8 mouse cellular contexts compared by ENCODE assay signal in genomic region chr10:78463769-78464167, GRCm38 (mm10). TPM values are rescaled to one million over a fixed set of nuclear protein-coding genes. Genes with fewer than 3 reads are reported as not detected.
DNase-seq lines count a peak whose midpoint lies in the region; ATAC-seq and TF ChIP-seq lines count a peak whose summit lies in the region.

No protein-coding gene starts in this region.

- ATAC-seq in forebrain, postnatal 0 days = no peak
- ATAC-seq in liver, embryonic 14.5 days (ENCODE audit: insufficient read depth) = no peak

- peak overlapping the region; percentile 93 for H3K4me3 ChIP-seq in gastrocnemius, adult 2 months
- peak overlapping the region; percentile 88 for H3K4me3 ChIP-seq in E14TG2a.4 (replicated peaks; ENCODE audit: low read length)
- peak overlapping the region; percentile 71 for H3K4me3 ChIP-seq in forebrain, postnatal 0 days (ENCODE audit: low read depth, low read length)
- peak overlapping the region; percentile 60 to 66; a peak in 2 of 4 replicates for H3K4me3 ChIP-seq in liver, embryonic 14.5 days (ENCODE audit: insufficient read depth in 1 of 2, low read depth in 2 of 2, low read length in 2 of 2)

- H3K27ac ChIP-seq in gastrocnemius, adult 2 months = peak overlapping the region; percentile 95
- H3K27ac ChIP-seq in forebrain, postnatal 0 days (ENCODE audit: low read depth, low read length) = no peak overlapping the region
- no peak overlapping the region for H3K27ac ChIP-seq in liver, embryonic 14.5 days

- no peak for DNase-seq in gastrocnemius, adult 2 months
- DNase-seq in gastrocnemius, adult 18-20 months (ENCODE audit: low spot score) = no peak
- no peak for DNase-seq in forebrain, postnatal 0 days
- no peak for DNase-seq in liver, embryonic 14.5 days (ENCODE audit: low read depth in 3 of 3, low spot score in 3 of 3)
- no peak for DNase-seq in adrenal gland, postnatal 25 days
- no peak for DNase-seq in gastrocnemius, postnatal 25 days
- DNase-seq in cerebellum, postnatal 10 days = no peak

- H3K36me3 ChIP-seq in E14TG2a.4 (ENCODE audit: insufficient read depth, low read length) = no peaks in the 10 kb centered on the region; the same call in 1 of the 2 replicates
- H3K36me3 ChIP-seq in forebrain, postnatal 0 days (ENCODE audit: insufficient read depth) = no peaks in the 10 kb centered on the region
- H3K36me3 ChIP-seq in liver, embryonic 14.5 days (replicated peaks; ENCODE audit: control insufficient read depth, insufficient read depth, low read depth) = no peaks in the 10 kb centered on the region

- H3K4me2 ChIP-seq in forebrain, postnatal 0 days (ENCODE audit: low read depth) = peak overlapping the region; percentile 99
- peak overlapping the region; percentile 79 for H3K4me2 ChIP-seq in liver, embryonic 14.5 days (ENCODE audit: low read depth)

- 82% methylated on average over 3 of the region's 3 CpGs for WGBS in forebrain, postnatal 0 days
- WGBS in liver, embryonic 14.5 days (ENCODE audit: insufficient replicate concordance) = 54% methylated on average over 3 of the region's 3 CpGs

- H3K27me3 ChIP-seq in E14TG2a.4 (ENCODE audit: insufficient read depth, low read length) = peaks cover 61% of the 10 kb centered on the region
- no peaks in the 10 kb centered on the region for H3K27me3 ChIP-seq in forebrain, postnatal 0 days (ENCODE audit: insufficient read depth, low read length)
- no peaks in the 10 kb centered on the region for H3K27me3 ChIP-seq in liver, embryonic 14.5 days (ENCODE audit: control insufficient read depth, insufficient read depth, low read length)

- intact Hi-C loops in gastrocnemius, adult 2 months (cut with DNase I) = loop anchor here (10.0 kb wide), 1 partner anchor 111 kb away; the partner anchor contains the start of gene Ilvbl

- H3K4me1 ChIP-seq in E14TG2a.4 (replicated peaks; ENCODE audit: low read depth, low read length) = peaks cover 62% of the 10 kb centered on the region
- peaks cover 5% of the 10 kb centered on the region; the same call in 1 of the 2 replicates for H3K4me1 ChIP-seq in forebrain, postnatal 0 days (ENCODE audit: insufficient read depth)
- peaks cover 0 to 8% of the 10 kb centered on the region in 2 experiments; a peak in 1 of 4 replicates for H3K4me1 ChIP-seq in liver, embryonic 14.5 days (replicated peaks; ENCODE audit: control insufficient read depth in 2 of 2, insufficient read depth in 2 of 2, low read length in 1 of 2)

- TF ChIP-seq EP300 in liver, embryonic 14.5 days (IDR thresholded peaks at IDR 0.05; ENCODE audit: low read depth) = no peak

- peak overlapping the region; percentile 73; the same call in 1 of the 2 replicates for H3K9ac ChIP-seq in forebrain, postnatal 0 days
- no peak overlapping the region for H3K9ac ChIP-seq in liver, embryonic 14.5 days (replicated peaks)

- H3K9me3 ChIP-seq in E14TG2a.4 (ENCODE audit: low read length) = no peaks in the 10 kb centered on the region
- H3K9me3 ChIP-seq in forebrain, postnatal 0 days (ENCODE audit: low read length) = no peaks in the 10 kb centered on the region
- no peaks in the 10 kb centered on the region for H3K9me3 ChIP-seq in liver, embryonic 14.5 days (ENCODE audit: control insufficient read depth, low read length)

- TF ChIP-seq CTCF in gastrocnemius, adult 2 months (IDR thresholded peaks at IDR 0.05) = no peak
- TF ChIP-seq CTCF in E14TG2a.4 (conservative IDR thresholded peaks at IDR 0.05; ENCODE audit: low read length) = no peak
- no peak for TF ChIP-seq CTCF in forebrain, postnatal 0 days (IDR thresholded peaks at IDR 0.05; ENCODE audit: low read depth)
- no peak for TF ChIP-seq CTCF in liver, embryonic 14.5 days (IDR thresholded peaks at IDR 0.05; ENCODE audit: low read depth)

RNA-seq across cellular contexts. Expression of gene Pdxk, which starts 1.0 kb away (rescaled TPM):
- total RNA-seq in gastrocnemius, adult 2 months (2021) = 10 to 100 TPM in 1 of 2 experiments, 1 to 10 TPM in 1; 5.1 to 10.4 TPM
- total RNA-seq in gastrocnemius, adult 18-20 months (2021) = 1 to 10 TPM; 6.2 to 7.1 TPM
- 30.5 and 43.6 TPM in 2 replicates for total RNA-seq in forebrain, postnatal 0 days (2014; rRNA removed)
- 20.0 and 30.7 TPM in 2 replicates for polyA plus RNA-seq in forebrain, postnatal 0 days (2015; fragmentation: Nextera tagmentation; extraction: Ambion mirVana)
- 2.9 TPM in 2 replicates for polyA plus RNA-seq in liver, embryonic 14.5 days (2012; rRNA removed)
- 3.2 and 3.3 TPM in 2 replicates for polyA plus RNA-seq in liver, embryonic 14.5 days (2014; fragmentation: Nextera tagmentation; extraction: Ambion mirVana)
- total RNA-seq in adrenal gland, postnatal 25 days (2021) = 23.2 and 24.1 TPM in 2 replicates
- 1 to 10 TPM; 7.6 to 7.7 TPM for total RNA-seq in gastrocnemius, postnatal 25 days (2021)

RNA-seq across cellular contexts. Expression of gene Cstb, which starts 38.3 kb away (rescaled TPM):
- 10 to 100 TPM; 11.9 to 15.3 TPM for total RNA-seq in gastrocnemius, adult 2 months (2021)
- total RNA-seq in gastrocnemius, adult 18-20 months (2021) = 10 to 100 TPM; 10.1 to 17.7 TPM
- 55.2 and 59.0 TPM in 2 replicates for total RNA-seq in forebrain, postnatal 0 days (2014; rRNA removed)
- 147 and 190 TPM in 2 replicates for polyA plus RNA-seq in forebrain, postnatal 0 days (2015; fragmentation: Nextera tagmentation; extraction: Ambion mirVana)
- polyA plus RNA-seq in liver, embryonic 14.5 days (2012; rRNA removed) = 58.1 and 74.9 TPM in 2 replicates
- polyA plus RNA-seq in liver, embryonic 14.5 days (2014; fragmentation: Nextera tagmentation; extraction: Ambion mirVana) = 111 and 122 TPM in 2 replicates
- 257 and 265 TPM in 2 replicates for total RNA-seq in adrenal gland, postnatal 25 days (2021)
- 10 to 100 TPM; 12.5 to 17.1 TPM for total RNA-seq in gastrocnemius, postnatal 25 days (2021)

RNA-seq across cellular contexts. Expression of gene Rrp1, which starts 50.9 kb away (rescaled TPM):
- total RNA-seq in gastrocnemius, adult 2 months (2021) = 10 to 100 TPM; 63.5 to 66.4 TPM
- 10 to 100 TPM; 60.3 to 70.5 TPM for total RNA-seq in gastrocnemius, adult 18-20 months (2021)
- total RNA-seq in forebrain, postnatal 0 days (2014; rRNA removed) = 256 TPM in 2 replicates
- polyA plus RNA-seq in forebrain, postnatal 0 days (2015; fragmentation: Nextera tagmentation; extraction: Ambion mirVana) = 401 and 455 TPM in 2 replicates
- polyA plus RNA-seq in liver, embryonic 14.5 days (2012; rRNA removed) = 43.0 and 69.7 TPM in 2 replicates
- 79.8 and 89.7 TPM in 2 replicates for polyA plus RNA-seq in liver, embryonic 14.5 days (2014; fragmentation: Nextera tagmentation; extraction: Ambion mirVana)
- 228 and 255 TPM in 2 replicates for total RNA-seq in adrenal gland, postnatal 25 days (2021)
- 10 to 100 TPM; 58.8 to 62.0 TPM for total RNA-seq in gastrocnemius, postnatal 25 days (2021)

RNA-seq across cellular contexts. Expression of gene Olfr1358, which starts 53.5 kb away (rescaled TPM):
- total RNA-seq in gastrocnemius, adult 2 months (2021) = not detected
- not detected for total RNA-seq in gastrocnemius, adult 18-20 months (2021)
- total RNA-seq in forebrain, postnatal 0 days (2014; rRNA removed) = 0.71 TPM in 1 of 2 replicates, not detected in the other
- not detected in 2 replicates for polyA plus RNA-seq in forebrain, postnatal 0 days (2015; fragmentation: Nextera tagmentation; extraction: Ambion mirVana)
- not detected in 2 replicates for polyA plus RNA-seq in liver, embryonic 14.5 days (2012; rRNA removed)
- polyA plus RNA-seq in liver, embryonic 14.5 days (2014; fragmentation: Nextera tagmentation; extraction: Ambion mirVana) = not detected in 2 replicates
- total RNA-seq in adrenal gland, postnatal 25 days (2021) = not detected in 2 replicates
- total RNA-seq in gastrocnemius, postnatal 25 days (2021) = not detected
